Mouse (Mus musculus) urinary bladder, adult 2 months (tissue): Measurements from ENCODE around the gene Dpp3. TPM values are rescaled to one million over a fixed set of nuclear protein-coding genes. Genes with fewer than 3 reads are reported as not detected.

Source experiments
- DNase-seq: peaks from one replicate; pipeline ENCODE4 v3.0.0; 2022; ENCODE audit warnings: low spot score
- polyA plus RNA-seq: library from polyadenylated mRNA; depleted of rRNA; stranded (reverse); fragments of >200 nt; gene quantifications from 2 replicates; pipeline ENCODE4 v1.2.3, GENCODE M21; 2012; rRNA removed

Dpp3 gene
- polyA plus RNA-seq, result 53.2 and 53.8 TPM in 2 replicates

GRCm38 (mm10) chr19:4927904-4928531 lies at the start of gene Dpp3:
Gene Dpp3, minus strand, starts transcription at chr19:4928287.
- DNase-seq, result peak; percentile 90

- DNase-seq, result no peak
These were observed 40.1 kb upstream of the Dpp3 start for GRCm38 (mm10) chr19:4968236-4968635.

- peak; percentile 59 for DNase-seq
These were observed 34.0 kb upstream of the Dpp3 start, which contains the start of gene Mrpl11 for GRCm38 (mm10) chr19:4961928-4962601. Gene Mrpl11, plus strand, starts transcription at chr19:4962147.

GRCm38 (mm10) chr19:4948641-4949040 lies 20.6 kb upstream of the Dpp3 start:
- DNase-seq, result peak; percentile 69

- no peak for DNase-seq
These were observed 17.5 kb upstream of the Dpp3 start for GRCm38 (mm10) chr19:4945540-4945939.

GRCm38 (mm10) chr19:4943253-4943588 lies 15.1 kb upstream of the Dpp3 start:
- no peak for DNase-seq

- peak; percentile 66 for DNase-seq
These were observed 14.6 kb upstream of the Dpp3 start, which contains the start of gene Peli3 for GRCm38 (mm10) chr19:4942551-4943252. Gene Peli3, minus strand, starts transcription at chr19:4943127.

GRCm38 (mm10) chr19:4937444-4938310 lies 9.6 kb upstream of the Dpp3 start:
- no peak for DNase-seq

GRCm38 (mm10) chr19:4936896-4937295 lies 8.8 kb upstream of the Dpp3 start:
- DNase-seq, result no peak

- no peak for DNase-seq
These were observed 694 bp upstream of the Dpp3 start for GRCm38 (mm10) chr19:4928781-4929180.

- no peak for DNase-seq
These were observed 2.8 kb downstream of the Dpp3 start for GRCm38 (mm10) chr19:4925121-4925860.

- no peak for DNase-seq
These were observed 8.4 kb downstream of the Dpp3 start for GRCm38 (mm10) chr19:4919652-4920051.

- DNase-seq, result no peak
These were observed 11.3 kb downstream of the Dpp3 start for GRCm38 (mm10) chr19:4916827-4917226.

GRCm38 (mm10) chr19:4915924-4916603 lies 12.0 kb downstream of the Dpp3 start:
- no peak for DNase-seq

- no peak for DNase-seq
These were observed 18.7 kb downstream of the Dpp3 start for GRCm38 (mm10) chr19:4909376-4909775.

- DNase-seq, result no peak
These were observed 20.0 kb downstream of the Dpp3 start for GRCm38 (mm10) chr19:4908107-4908506.

GRCm38 (mm10) chr19:4905979-4906794 lies 21.9 kb downstream of the Dpp3 start, which contains the start of gene Bbs1:
Gene Bbs1, minus strand, starts transcription at chr19:4906628.
- DNase-seq, result peak; percentile 60

GRCm38 (mm10) chr19:4899888-4900287 lies 28.2 kb downstream of the Dpp3 start:
- no peak for DNase-seq

- no peak for DNase-seq
These were observed 29.1 kb downstream of the Dpp3 start for GRCm38 (mm10) chr19:4898972-4899371.
